Mouse (Mus musculus) kidney, adult 11 months (tissue): ENCODE results near the gene Dusp11.
A peak's percentile ranks its signal among the peaks of the same experiment; 100 is the strongest.
"Not testable (repeated sequence)": the region's sequence is repeated elsewhere in the genome, so short reads cannot be mapped to it uniquely, and the experiment has no call there.

Source experiments
- DNase-seq: peaks from one replicate; pipeline ENCODE4 v3.0.0; 2022

Gene Dusp11

GRCm38 (mm10) chr6:85934047-85934446, 27.4 kb downstream of the Dusp11 start:
- peak; percentile 93 for DNase-seq

- DNase-seq, result peak; percentile 83
Observed at GRCm38 (mm10) chr6:85929312-85929711, 32.2 kb downstream of the Dusp11 start.

GRCm38 (mm10) chr6:85927476-85928464, 33.7 kb downstream of the Dusp11 start:
- peak; percentile 88 for DNase-seq

GRCm38 (mm10) chr6:85926709-85927108, 34.8 kb downstream of the Dusp11 start:
- DNase-seq, result no peak

GRCm38 (mm10) chr6:85923643-85924042, 37.8 kb downstream of the Dusp11 start:
- no peak for DNase-seq

GRCm38 (mm10) chr6:85919401-85919800, 42.1 kb downstream of the Dusp11 start:
- DNase-seq, result peak; percentile 56

GRCm38 (mm10) chr6:85918341-85918740, 43.1 kb downstream of the Dusp11 start:
- not testable (repeated sequence) for DNase-seq

- DNase-seq, result no peak
Observed at GRCm38 (mm10) chr6:85916596-85916995, 44.9 kb downstream of the Dusp11 start.

GRCm38 (mm10) chr6:85915539-85916513, 45.6 kb downstream of the Dusp11 start, which contains the start of gene Nat8f1:
Gene Nat8f1 (minus strand): TSS chr6:85915687.
- DNase-seq, result peak; percentile 94

- DNase-seq, result no peak
Observed at GRCm38 (mm10) chr6:85915141-85915538, 46.3 kb downstream of the Dusp11 start.

- peak; percentile 52 for DNase-seq
Observed at GRCm38 (mm10) chr6:85911587-85911986, 49.9 kb downstream of the Dusp11 start, which contains the start of gene Tprkb. Gene Tprkb (plus strand): TSS chr6:85911865.

GRCm38 (mm10) chr6:85909704-85910103, 51.8 kb downstream of the Dusp11 start:
- DNase-seq, result no peak

- peak; percentile 66 for DNase-seq
Observed at GRCm38 (mm10) chr6:85908341-85908740, 53.1 kb downstream of the Dusp11 start.

GRCm38 (mm10) chr6:85906911-85907351, 54.5 kb downstream of the Dusp11 start:
- peak; percentile 35 for DNase-seq

- peak; percentile 84 for DNase-seq
Observed at GRCm38 (mm10) chr6:85904642-85905061, 56.8 kb downstream of the Dusp11 start, which contains the start of gene Nat8f4. Gene Nat8f4 (minus strand): TSS chr6:85904884.

GRCm38 (mm10) chr6:85902303-85902702, 59.2 kb downstream of the Dusp11 start:
- no peak for DNase-seq

- not testable (repeated sequence) for DNase-seq
Observed at GRCm38 (mm10) chr6:85898596-85899475, 62.6 kb downstream of the Dusp11 start.

- peak; percentile 34 for DNase-seq
Observed at GRCm38 (mm10) chr6:85895061-85895648, 66.3 kb downstream of the Dusp11 start.
